Mouse (Mus musculus) midbrain, postnatal 0 days (tissue): ENCODE results near the gene Sdc3. TPM values are rescaled to one million over a fixed set of nuclear protein-coding genes. Genes with fewer than 3 reads are reported as not detected.

Source experiments
- ATAC-seq: fragments of 200-750 bp; cut with Nextera tagmentation; 2 replicates; pipeline ENCODE4 v1.8.0; 2017; ENCODE audit warnings: moderate number of reproducible peaks, mild to moderate bottlenecking, moderate TSS enrichment, moderate library complexity; ENCODE audit not compliant: low FRiP score
- DNase-seq: peaks from one replicate; pipeline ENCODE4 v3.0.0-alpha.2; 2015; ENCODE audit warnings: low spot score
- H3K27ac ChIP-seq: fragments of 300-500 bp; sonication (generic); 2 replicates; pipeline ENCODE4 v1.5.1; 2014; ENCODE audit warnings: low read depth, mild to moderate bottlenecking, low read length, mixed read lengths
- H3K27me3 ChIP-seq: fragments of 300-500 bp; sonication (generic); 2 replicates; pipeline ENCODE4 v1.6.1; 2014; ENCODE audit warnings: low read length, control low read depth, mixed read lengths; ENCODE audit not compliant: insufficient read depth
- H3K36me3 ChIP-seq: fragments of 300-500 bp; sonication (generic); 2 replicates; pipeline ENCODE4 v1.6.1; 2014; ENCODE audit warnings: low read length, control low read depth, mixed read lengths; ENCODE audit not compliant: insufficient read depth
- H3K4me1 ChIP-seq: fragments of 300-500 bp; sonication (generic); 2 replicates; pipeline ENCODE4 v1.6.1; 2014; ENCODE audit warnings: mild to moderate bottlenecking, control low read depth, antibody characterized with exemption, low read length, mixed read lengths; ENCODE audit not compliant: insufficient read depth
- H3K4me2 ChIP-seq: fragments of 300-500 bp; sonication (generic); 2 replicates; pipeline ENCODE4 v1.6.1; 2014; ENCODE audit warnings: low read depth, mild to moderate bottlenecking, low read length, mixed read lengths; ENCODE audit not compliant: poor library complexity, severe bottlenecking
- H3K4me3 ChIP-seq: fragments of 300-500 bp; sonication (generic); 2 replicates; pipeline ENCODE4 v1.5.1; 2014; ENCODE audit warnings: low read depth, mild to moderate bottlenecking, low read length, moderate library complexity
- H3K9ac ChIP-seq: fragments of 300-500 bp; sonication (generic); replicated peaks from 2 replicates; pipeline ENCODE4 v1.6.1; 2014; ENCODE audit warnings: mild to moderate bottlenecking, low read length, moderate library complexity, mixed read lengths; ENCODE audit not compliant: poor library complexity, severe bottlenecking
- H3K9me3 ChIP-seq: fragments of 300-500 bp; sonication (generic); 2 replicates; pipeline ENCODE4 v1.6.1; 2016; ENCODE audit warnings: low read length, control low read depth
- CTCF ChIP-seq: IDR thresholded peaks from 2 replicates; pipeline ENCODE4 v1.5.1; 2016; ENCODE audit warnings: antibody characterized with exemption, mild to moderate bottlenecking
- WGBS: fragments of 180-500 bp; shearing (Covaris S2); extraction: QIAGEN DNeasy Blood & Tissue Kit; methylation state at CpG from one replicate; pipeline ENCODE4 v1.1.7; 2014; 5-methylcytosine and 5-hydroxymethylcytosine counted together
- polyA plus RNA-seq: library from polyadenylated mRNA; unstranded; fragments of >200 nt; fragmentation: Nextera tagmentation; extraction: Ambion mirVana; gene quantifications from 2 replicates; pipeline ENCODE4 v1.2.1, GENCODE M21; 2015
- total RNA-seq: library from RNA; depleted of rRNA; stranded (reverse); fragments of >200 nt; gene quantifications from 2 replicates; pipeline ENCODE4 v1.2.3, GENCODE M21; 2014

Gene Sdc3
- total and polyA plus RNA-seq, 2 experiments from 2014 or later, result 242 to 733 TPM

DNA sequence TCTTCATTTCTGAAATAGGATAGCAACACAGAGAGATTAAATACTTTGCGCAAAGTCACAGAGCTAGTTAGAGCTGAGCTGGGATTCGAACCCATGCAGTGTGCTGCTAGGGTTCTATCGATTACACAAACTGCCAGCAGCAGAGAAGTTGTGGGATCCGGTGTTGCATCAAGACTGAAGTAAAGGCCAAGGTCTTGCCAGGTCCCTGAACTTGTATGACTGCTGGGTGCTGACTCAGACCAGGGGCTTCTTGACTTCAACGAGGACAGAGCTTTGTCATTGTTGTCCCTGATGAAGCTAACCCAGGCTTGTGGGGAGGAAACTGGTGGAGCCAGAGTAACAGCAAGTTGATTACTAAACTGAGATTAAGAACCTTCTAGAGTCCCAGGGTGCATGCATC lies 8.9 kb downstream of the Sdc3 start:
- Histone ChIP-seq H3K4me1 (peaks cover 38% of the 10 kb centered on the region; the same call in 1 of the 2 replicates), H3K9ac (no peak overlapping the region), H3K36me3 (0 out of 2 replicates have a peak, but pooled peaks cover 5% of the 10 kb centered on the region), H3K4me2 (no peak overlapping the region), H3K27ac (no peak overlapping the region), H3K9me3 (no peaks in the 10 kb centered on the region), H3K27me3 (no peaks in the 10 kb centered on the region), H3K4me3 (no peak overlapping the region)
- WGBS, result 87% methylated on average over 5 of the region's 5 CpGs
- DNase-seq (no peak), ATAC-seq (no peak)
- TF ChIP-seq CTCF, result no peak

DNA sequence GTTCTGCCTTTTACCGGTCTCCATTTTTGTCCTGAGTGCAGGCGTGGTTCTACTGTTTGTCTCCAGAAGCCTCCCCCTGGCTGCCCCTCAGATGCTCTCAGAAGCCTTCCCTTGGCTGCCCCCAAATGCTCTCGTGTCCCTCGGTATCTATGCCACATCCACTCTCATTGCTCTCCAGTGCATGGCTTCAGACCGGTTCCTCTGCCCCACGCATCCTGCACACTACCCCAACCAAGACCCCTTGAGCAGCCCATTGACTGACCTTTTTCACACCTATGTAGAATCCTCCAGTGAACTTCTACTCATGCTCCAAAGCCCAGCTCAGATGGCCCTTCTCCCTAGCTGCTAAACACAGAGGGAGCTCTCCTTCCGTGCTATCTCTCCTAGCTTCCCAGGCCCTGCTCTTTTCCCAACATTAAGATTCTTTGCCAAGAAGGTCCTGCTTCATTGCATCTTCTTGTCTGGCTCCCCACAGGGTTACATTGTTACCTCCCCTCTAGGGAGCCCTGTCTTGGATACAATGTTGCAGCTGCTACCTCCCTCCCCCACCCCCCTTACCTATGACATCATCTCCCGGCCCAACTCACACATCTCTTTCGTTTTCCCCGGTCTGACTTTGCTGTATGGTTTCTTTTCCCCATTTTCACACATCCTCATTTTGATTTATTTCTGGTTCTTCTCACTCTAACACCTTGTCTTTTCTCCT lies 9.4 kb downstream of the Sdc3 start:
- TF ChIP-seq CTCF, result no peak
- H3K27ac ChIP-seq, result no peak overlapping the region
- peaks cover 36% of the 10 kb centered on the region; the same call in 1 of the 2 replicates for H3K4me1 ChIP-seq
- no peak overlapping the region for H3K4me2 ChIP-seq
- no peak overlapping the region for H3K9ac ChIP-seq
- no peaks in the 10 kb centered on the region for H3K9me3 ChIP-seq
- peak; percentile 71 for DNase-seq
- 46% methylated on average over 10 of the region's 10 CpGs for WGBS
- ATAC-seq, result no peak
- H3K36me3 ChIP-seq, result 0 out of 2 replicates have a peak, but pooled peaks cover 5% of the 10 kb centered on the region
- H3K27me3 ChIP-seq, result no peaks in the 10 kb centered on the region
- no peak overlapping the region for H3K4me3 ChIP-seq

DNA sequence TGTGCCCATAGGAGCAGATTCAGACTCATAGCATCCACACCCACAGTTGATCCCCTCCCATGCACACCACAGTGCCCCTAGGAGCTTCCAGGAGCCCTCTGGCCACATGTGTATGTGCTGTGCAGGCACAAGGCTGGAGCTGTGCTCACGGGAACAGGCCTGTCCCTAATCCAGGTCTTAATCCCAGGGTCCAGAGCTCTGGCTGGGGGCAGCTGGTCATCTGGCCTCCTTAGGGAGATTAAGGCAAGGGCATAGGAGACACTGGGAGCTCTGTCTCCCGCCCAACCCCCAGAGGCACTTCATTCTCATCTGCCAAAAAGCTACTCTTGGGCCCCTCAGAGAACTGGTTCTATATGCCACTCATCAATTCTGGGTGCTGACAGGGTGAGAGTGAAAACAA lies 11.3 kb downstream of the Sdc3 start:
- H3K27me3 ChIP-seq, result no peaks in the 10 kb centered on the region
- TF ChIP-seq CTCF, result no peak
- 43% methylated on average over 2 of the region's 2 CpGs for whole genome bisulfite sequencing
- ATAC-seq, result no peak
- DNase-seq, result no peak
- no peak overlapping the region for H3K27ac ChIP-seq
- H3K36me3 ChIP-seq, result 0 out of 2 replicates have a peak, but pooled peaks cover 5% of the 10 kb centered on the region
- no peaks in the 10 kb centered on the region for H3K9me3 ChIP-seq
- H3K4me2 ChIP-seq, result no peak overlapping the region
- H3K4me3 ChIP-seq, result no peak overlapping the region
- no peak overlapping the region for H3K9ac ChIP-seq
- H3K4me1 ChIP-seq, result peaks cover 21% of the 10 kb centered on the region; the same call in 1 of the 2 replicates

DNA sequence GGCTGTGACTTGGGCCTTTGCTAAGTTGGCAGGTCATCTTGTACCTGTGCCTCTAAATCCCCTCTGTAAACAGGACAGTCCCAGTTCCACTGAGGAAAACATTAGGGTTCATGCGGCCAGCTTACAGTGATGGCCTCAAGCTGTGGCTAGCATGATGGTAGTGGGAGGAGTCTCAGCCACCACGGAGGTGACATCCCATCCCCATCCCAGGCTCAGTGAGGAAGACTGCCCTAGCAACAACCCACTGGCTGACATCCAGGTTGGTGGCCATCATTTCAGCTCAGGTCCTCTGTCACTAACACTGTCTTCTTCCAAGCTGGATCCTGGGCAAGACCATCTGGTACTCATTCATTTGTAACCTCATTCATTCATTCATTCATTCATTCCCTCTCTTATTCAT lies 12.0 kb downstream of the Sdc3 start:
- H3K9me3 ChIP-seq, result no peaks in the 10 kb centered on the region
- WGBS, result 69% methylated on average over 2 of the region's 2 CpGs
- TF ChIP-seq CTCF, result no peak
- H3K36me3 ChIP-seq, result 0 out of 2 replicates have a peak, but pooled peaks cover 5% of the 10 kb centered on the region
- H3K4me3 ChIP-seq, result no peak overlapping the region
- no peaks in the 10 kb centered on the region for H3K27me3 ChIP-seq
- 0 out of 2 replicates have a peak overlapping the region, but pooled peaks have one; percentile 8 for H3K9ac ChIP-seq
- peak; percentile 60 for DNase-seq
- peak overlapping the region; percentile 73; the same call in 1 of the 2 replicates for H3K27ac ChIP-seq
- no peak for ATAC-seq
- H3K4me2 ChIP-seq, result no peak overlapping the region
- peaks cover 17% of the 10 kb centered on the region; the same call in 1 of the 2 replicates for H3K4me1 ChIP-seq

DNA sequence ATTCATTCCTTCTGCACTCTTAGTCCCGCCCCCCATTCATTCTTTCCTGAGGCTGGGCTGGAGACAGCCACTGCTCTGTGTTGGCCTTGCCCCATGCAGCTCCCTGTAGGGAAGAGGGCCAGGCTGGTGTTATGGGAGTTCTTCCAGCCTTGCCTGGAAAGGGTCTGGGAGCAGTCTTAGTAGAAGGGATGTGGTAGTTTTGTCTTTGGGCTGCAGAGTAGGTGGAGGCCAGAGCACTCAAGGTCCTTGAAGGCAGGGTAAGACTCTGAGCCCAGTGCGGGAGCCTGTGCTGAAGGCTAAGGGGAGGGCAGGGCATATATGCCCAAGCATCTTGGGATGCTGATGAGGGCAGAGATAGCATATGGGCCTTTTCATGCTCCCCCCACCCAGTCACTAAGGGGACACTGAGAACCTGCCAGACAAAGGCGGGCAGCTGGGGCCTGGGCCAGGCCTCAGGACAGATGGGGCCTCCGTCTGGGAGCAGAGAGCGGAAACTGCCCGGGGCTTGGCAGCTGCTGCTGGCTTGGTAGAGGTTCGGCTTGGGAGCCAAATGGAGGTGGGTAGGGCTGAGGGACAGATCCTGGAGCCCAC lies 12.5 kb downstream of the Sdc3 start:
- Histone ChIP-seq H3K9me3 (no peaks in the 10 kb centered on the region), H3K36me3 (0 out of 2 replicates have a peak, but pooled peaks cover 5% of the 10 kb centered on the region), H3K4me2 (no peak overlapping the region), H3K27ac (peak overlapping the region; percentile 73), H3K27me3 (no peaks in the 10 kb centered on the region), H3K4me1 (peaks cover 20% of the 10 kb centered on the region), H3K9ac (peak overlapping the region; percentile 29; the same call in 1 of the 2 replicates), H3K4me3 (no peak overlapping the region)
- ATAC-seq (peak; percentile 77), DNase-seq (peak; percentile 94)
- WGBS, result 24% methylated on average over 7 of the region's 7 CpGs
- no peak for TF ChIP-seq CTCF

DNA sequence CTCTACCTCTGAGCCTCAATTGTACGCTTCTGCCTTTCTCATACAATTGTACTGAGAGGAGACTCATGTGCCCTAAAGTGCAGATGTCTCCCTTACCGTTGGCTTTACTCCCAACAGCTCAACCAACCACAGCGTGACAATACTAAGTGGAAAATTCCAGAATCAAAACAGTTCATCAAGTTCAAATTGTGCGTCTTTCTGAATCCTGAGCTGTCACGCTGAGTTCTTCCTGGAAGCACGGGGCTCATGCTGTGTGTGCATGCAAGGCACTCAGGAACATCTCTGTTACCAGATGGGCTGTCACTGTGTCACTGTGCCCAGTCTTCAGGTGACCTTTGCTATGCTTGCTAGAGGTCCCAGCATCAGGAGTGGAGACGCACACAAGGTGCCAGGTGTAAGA lies 13.4 kb downstream of the Sdc3 start:
- Histone ChIP-seq H3K9me3 (no peaks in the 10 kb centered on the region), H3K27ac (peak overlapping the region; percentile 73), H3K27me3 (no peaks in the 10 kb centered on the region), H3K36me3 (0 out of 2 replicates have a peak, but pooled peaks cover 5% of the 10 kb centered on the region), H3K4me1 (peaks cover 21% of the 10 kb centered on the region), H3K4me3 (no peak overlapping the region), H3K4me2 (no peak overlapping the region), H3K9ac (no peak overlapping the region)
- ATAC-seq, result no peak
- TF ChIP-seq CTCF, result no peak
- WGBS, result 55% methylated on average over 7 of the region's 7 CpGs
- no peak for DNase-seq
